Mouse (Mus musculus): Measurements from ENCODE around the gene Hist1h3e.
A peak's percentile ranks its signal among the peaks of the same experiment; 100 is the strongest.
"Not testable (repeated sequence)": the region's sequence is repeated elsewhere in the genome, so short reads cannot be mapped to it uniquely, and the experiment has no call there.

The Hist1h3e gene

GRCm38 (mm10) chr13:23582219-23583056 is 20.3 kb upstream of the Hist1h3e start:
- DNase-seq (ENCODE audit: low read depth) = no peak

GRCm38 (mm10) chr13:23581408-23582218 is 19.4 kb upstream of the Hist1h3e start, which contains the start of gene Hist1h4d:
Gene Hist1h4d, plus strand, starts transcription at chr13:23581598.
- DNase-seq (ENCODE audit: low read depth) = peak; percentile 96

GRCm38 (mm10) chr13:23577835-23578234 is 15.7 kb upstream of the Hist1h3e start:
- no peak for DNase-seq (ENCODE audit: low read depth)

- DNase-seq (ENCODE audit: low read depth) = no peak
These were observed 14.9 kb upstream of the Hist1h3e start for GRCm38 (mm10) chr13:23576906-23577639.

- DNase-seq (ENCODE audit: low read depth) = no peak
These were observed 14.2 kb upstream of the Hist1h3e start for GRCm38 (mm10) chr13:23576351-23576881.

GRCm38 (mm10) chr13:23575864-23576313 is 13.7 kb upstream of the Hist1h3e start:
- not testable (repeated sequence) for DNase-seq (ENCODE audit: low read depth)

GRCm38 (mm10) chr13:23575271-23575851 is 13.2 kb upstream of the Hist1h3e start, which contains the start of gene Hist1h3d:
Gene Hist1h3d, plus strand, starts transcription at chr13:23575763.
- no peak for DNase-seq (ENCODE audit: low read depth)

- not testable (repeated sequence) for DNase-seq (ENCODE audit: low read depth)
These were observed 12.5 kb upstream of the Hist1h3e start for GRCm38 (mm10) chr13:23574546-23575170.

GRCm38 (mm10) chr13:23573898-23574524 is 11.8 kb upstream of the Hist1h3e start, which contains the start of the genes Hist1h2bf and Hist1h2ad:
Gene Hist1h2bf, minus strand, starts transcription at chr13:23574196.
Gene Hist1h2ad, plus strand, starts transcription at chr13:23574381.
- peak; percentile 95 for DNase-seq (ENCODE audit: low read depth)

GRCm38 (mm10) chr13:23573034-23573897 is 11.1 kb upstream of the Hist1h3e start:
- not testable (repeated sequence) for DNase-seq (ENCODE audit: low read depth)

GRCm38 (mm10) chr13:23572218-23573033 is 10.3 kb upstream of the Hist1h3e start:
- DNase-seq (ENCODE audit: low read depth) = no peak

GRCm38 (mm10) chr13:23571504-23572217 is 9.5 kb upstream of the Hist1h3e start:
- DNase-seq (ENCODE audit: low read depth) = not testable (repeated sequence)

- DNase-seq (ENCODE audit: low read depth) = peak; percentile 89
These were observed 8.9 kb upstream of the Hist1h3e start, which contains the start of the genes Hist1h2ae and Hist1h2bg for GRCm38 (mm10) chr13:23571022-23571503. Gene Hist1h2ae, minus strand, starts transcription at chr13:23571220. Gene Hist1h2bg, plus strand, starts transcription at chr13:23571396.

GRCm38 (mm10) chr13:23570261-23571021 is 8.3 kb upstream of the Hist1h3e start:
- DNase-seq (ENCODE audit: low read depth) = not testable (repeated sequence)

- DNase-seq (ENCODE audit: low read depth) = no peak
These were observed 2.3 kb upstream of the Hist1h3e start for GRCm38 (mm10) chr13:23564482-23564881.

- DNase-seq (ENCODE audit: low read depth) = no peak
These were observed 712 bp upstream of the Hist1h3e start for GRCm38 (mm10) chr13:23562699-23563462.

Measured in fibroblast of lung, adult 2 months (primary cell).